Mouse (Mus musculus): ENCODE measurements around the gene Ift122. TPM values are rescaled to one million over a fixed set of nuclear protein-coding genes. Genes with fewer than 3 reads are reported as not detected.
A peak's percentile ranks its signal among the peaks of the same experiment; 100 is the strongest.

Ift122 gene
- polyA plus RNA-seq (2015; fragmentation: Nextera tagmentation; extraction: Ambion mirVana) = 2.2 and 2.6 TPM in 2 replicates

DNA sequence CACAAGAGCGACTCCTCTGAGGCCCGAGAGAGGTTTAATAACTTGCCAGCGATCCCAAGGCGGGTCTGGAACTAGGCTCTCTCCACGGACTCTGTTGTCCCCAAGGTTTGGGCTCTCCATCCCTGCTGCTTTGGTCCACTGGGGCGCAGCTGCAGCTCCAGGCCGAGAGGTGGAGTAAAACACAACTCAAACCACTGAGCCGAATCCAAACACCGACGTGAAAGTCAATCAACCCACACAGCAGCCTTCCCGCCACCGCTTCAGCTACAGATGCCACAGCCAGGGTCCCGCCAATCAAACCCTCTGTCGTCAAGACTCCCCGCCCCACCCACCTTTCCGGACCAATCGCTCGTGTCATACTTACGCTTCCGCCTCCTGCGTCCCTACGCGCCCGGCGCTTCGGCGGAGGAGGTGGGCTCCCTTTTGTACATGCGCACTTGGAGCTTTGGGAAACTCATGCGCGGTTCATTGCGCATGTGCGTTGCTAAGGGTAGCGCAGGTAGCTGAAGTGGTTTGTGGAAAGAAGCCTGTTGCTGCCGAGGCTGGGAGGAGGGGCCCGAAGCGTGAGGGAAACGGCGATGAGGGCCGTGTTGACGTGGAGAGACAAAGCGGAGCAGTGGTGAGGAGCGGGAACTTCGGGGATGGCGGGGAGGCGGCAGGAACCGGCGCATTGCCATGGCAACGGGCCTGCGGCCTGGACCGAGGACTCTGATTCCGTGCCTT, at the start of gene Ift122, which contains the start of gene Mbd4:
Gene Ift122 (plus strand): TSS at position 380 of the 723 bp plus-strand sequence.
Gene Mbd4 (minus strand): TSS at position 281 of the 723 bp plus-strand sequence.
- H3K4me2 ChIP-seq = peak within 1 kb of the TSS; percentile 89
- WGBS (ENCODE audit: insufficient replicate concordance) = under 1% methylated on average over 51 of the region's 51 CpGs
- peaks cover 28% of the 10 kb centered on the region for H3K4me1 ChIP-seq (replicated peaks)
- H3K4me3 ChIP-seq (replicated peaks) = peak within 1 kb of the TSS; percentile 77
- H3K9ac ChIP-seq = peak within 1 kb of the TSS; percentile 62
- ATAC-seq (ENCODE audit: insufficient read depth) = peak; percentile 99
- H3K36me3 ChIP-seq (replicated peaks) = peaks cover 23% of the 10 kb centered on the region
- H3K27me3 ChIP-seq = no peaks in the 10 kb centered on the region
- peak within 1 kb of the TSS; percentile 91 for H3K27ac ChIP-seq (replicated peaks)
- H3K9me3 ChIP-seq (replicated peaks) = no peaks in the 10 kb centered on the region

DNA sequence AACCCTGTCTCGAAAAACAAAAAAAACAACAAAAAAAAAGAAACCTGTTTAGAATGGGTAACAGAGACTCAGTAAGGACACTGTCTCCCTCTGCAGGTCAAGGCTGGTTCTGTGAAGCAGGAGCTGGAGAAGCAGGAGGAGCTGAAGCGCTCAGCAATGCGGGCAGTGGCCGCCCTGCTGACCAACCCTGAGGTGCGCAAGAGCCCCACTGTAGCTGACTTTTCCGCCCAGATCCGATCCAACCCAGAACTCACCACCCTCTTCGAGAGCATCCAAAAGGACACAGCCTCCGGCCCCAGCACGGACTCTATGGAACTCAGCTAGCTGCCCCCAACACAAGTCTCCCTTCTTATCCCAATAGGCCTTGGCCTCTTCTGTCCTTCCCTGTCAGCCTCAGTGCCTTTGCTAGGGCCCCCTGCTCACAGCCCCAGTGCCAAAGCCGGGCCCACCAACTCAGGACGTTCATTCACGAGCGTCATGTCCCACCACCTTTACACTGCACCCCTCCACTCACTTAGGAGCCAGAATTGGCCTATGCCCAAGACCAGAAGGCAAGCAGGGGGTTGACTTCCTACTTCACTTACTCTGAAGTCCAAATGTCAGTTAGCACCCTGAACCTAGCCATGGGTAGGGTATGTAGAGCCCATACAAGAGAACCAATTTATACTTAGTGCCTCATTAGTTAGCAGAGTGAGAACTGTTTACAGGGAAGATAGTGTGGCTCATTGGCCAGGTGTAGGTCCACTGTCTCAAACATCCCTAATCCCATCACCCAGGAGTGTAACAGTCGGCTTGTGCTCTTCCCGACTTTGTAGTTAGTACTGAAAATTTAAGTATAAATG, 49.5 kb upstream of the Ift122 start:
- H3K4me3 ChIP-seq (replicated peaks) = no peak overlapping the region
- WGBS (ENCODE audit: insufficient replicate concordance) = 47% methylated on average over 16 of the region's 16 CpGs
- H3K4me1 ChIP-seq (replicated peaks) = peaks cover 33% of the 10 kb centered on the region
- no peaks in the 10 kb centered on the region for H3K9me3 ChIP-seq (replicated peaks)
- no peak overlapping the region for H3K4me2 ChIP-seq
- H3K27ac ChIP-seq (replicated peaks) = peak overlapping the region; percentile 9; the same call in 1 of the 2 replicates
- ATAC-seq (ENCODE audit: insufficient read depth) = no peak
- H3K27me3 ChIP-seq = no peaks in the 10 kb centered on the region
- peaks cover 82% of the 10 kb centered on the region for H3K36me3 ChIP-seq (replicated peaks)
- H3K9ac ChIP-seq = no peak overlapping the region

GRCm38 (mm10) chr6:115804432-115805192, 48.7 kb upstream of the Ift122 start:
- Histone ChIP-seq H3K4me1 (replicated peaks) (peaks cover 40% of the 10 kb centered on the region), H3K4me2 (no peak overlapping the region), H3K27ac (replicated peaks) (no peak overlapping the region; the same call in 1 of the 2 replicates), H3K27me3 (no peaks in the 10 kb centered on the region), H3K36me3 (replicated peaks) (peaks cover 73% of the 10 kb centered on the region), H3K9me3 (replicated peaks) (no peaks in the 10 kb centered on the region), H3K4me3 (replicated peaks) (no peak overlapping the region), H3K9ac (no peak overlapping the region)
- ATAC-seq (ENCODE audit: insufficient read depth) = no peak
- WGBS (ENCODE audit: insufficient replicate concordance) = 56% methylated on average over 10 of the region's 10 CpGs

DNA sequence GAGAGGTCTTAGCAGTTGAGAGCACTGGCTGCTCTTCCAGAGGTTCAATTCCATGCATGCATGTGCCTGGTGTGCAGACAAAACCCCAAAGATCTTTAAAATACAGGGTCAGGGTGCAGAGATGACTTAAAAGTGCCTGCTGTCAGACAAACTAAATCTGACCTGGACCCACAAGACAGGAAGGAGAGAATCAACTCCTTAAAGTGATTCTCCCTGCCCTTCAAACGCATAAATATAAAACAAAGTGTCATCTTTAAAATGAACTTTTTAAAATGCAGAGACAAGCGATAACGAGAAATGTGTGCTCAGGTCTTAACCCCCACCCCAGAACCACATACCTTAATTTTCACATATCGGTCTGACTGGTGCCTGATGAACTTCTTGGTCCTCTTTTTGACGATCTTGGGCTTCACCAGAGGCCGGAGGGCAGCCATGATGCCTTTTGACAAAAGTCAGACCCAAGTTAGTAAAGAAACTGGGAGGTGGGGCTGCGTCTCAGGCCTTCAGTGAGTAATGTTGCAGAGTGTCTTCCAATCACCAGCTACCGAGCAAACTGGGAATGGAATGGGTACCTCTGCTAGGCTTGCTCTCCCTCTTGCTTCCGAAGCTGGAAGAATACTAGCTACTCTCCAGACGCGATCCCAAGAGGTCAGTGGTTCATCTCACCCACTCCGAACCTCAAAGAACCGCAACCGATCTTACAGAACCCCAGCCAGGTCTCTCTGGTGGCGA, 45.6 kb upstream of the Ift122 start:
- H3K27ac ChIP-seq (replicated peaks) = peak overlapping the region; percentile 86
- H3K9me3 ChIP-seq (replicated peaks) = no peaks in the 10 kb centered on the region
- H3K36me3 ChIP-seq (replicated peaks) = peaks cover 48% of the 10 kb centered on the region
- ATAC-seq (ENCODE audit: insufficient read depth) = no peak
- H3K27me3 ChIP-seq = no peaks in the 10 kb centered on the region
- peak overlapping the region; percentile 76 for H3K4me2 ChIP-seq
- WGBS (ENCODE audit: insufficient replicate concordance) = under 1% methylated on average over 15 of the region's 15 CpGs
- peaks cover 41% of the 10 kb centered on the region for H3K4me1 ChIP-seq (replicated peaks)
- H3K9ac ChIP-seq = peak overlapping the region; percentile 95
- H3K4me3 ChIP-seq (replicated peaks) = peak overlapping the region; percentile 96

DNA sequence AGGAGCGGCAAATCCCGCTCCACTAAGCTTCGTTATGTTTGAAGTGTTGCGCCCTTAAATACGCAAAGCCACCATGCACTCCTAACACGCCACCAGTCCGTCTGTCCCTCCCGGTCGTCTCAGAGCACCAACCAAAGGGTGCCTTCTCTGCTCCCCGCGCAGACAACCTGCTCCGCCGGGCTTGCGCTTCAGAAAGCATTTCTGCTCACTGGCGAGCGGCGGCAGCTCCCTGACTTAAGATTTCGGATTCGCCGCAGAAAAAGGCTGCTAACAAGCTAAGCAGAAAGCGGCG, 45.1 kb upstream of the Ift122 start:
- no peaks in the 10 kb centered on the region for H3K9me3 ChIP-seq (replicated peaks)
- WGBS (ENCODE audit: insufficient replicate concordance) = under 1% methylated on average over 22 of the region's 22 CpGs
- H3K36me3 ChIP-seq (replicated peaks) = peaks cover 43% of the 10 kb centered on the region
- H3K9ac ChIP-seq = peak overlapping the region; percentile 95
- peak overlapping the region; percentile 86 for H3K27ac ChIP-seq (replicated peaks)
- H3K4me1 ChIP-seq (replicated peaks) = peaks cover 41% of the 10 kb centered on the region
- ATAC-seq (ENCODE audit: insufficient read depth) = no peak
- H3K27me3 ChIP-seq = no peaks in the 10 kb centered on the region
- peak overlapping the region; percentile 76 for H3K4me2 ChIP-seq
- peak overlapping the region; percentile 96 for H3K4me3 ChIP-seq (replicated peaks)

- no peaks in the 10 kb centered on the region for H3K27me3 ChIP-seq
- peak within 1 kb of the TSS; percentile 86 for H3K27ac ChIP-seq (replicated peaks)
- H3K9ac ChIP-seq = peak within 1 kb of the TSS; percentile 95
- peaks cover 40% of the 10 kb centered on the region for H3K4me1 ChIP-seq (replicated peaks)
- under 1% methylated on average over 47 of the region's 47 CpGs for WGBS (ENCODE audit: insufficient replicate concordance)
- peak within 1 kb of the TSS; percentile 96 for H3K4me3 ChIP-seq (replicated peaks)
- H3K36me3 ChIP-seq (replicated peaks) = peaks cover 40% of the 10 kb centered on the region
- ATAC-seq (ENCODE audit: insufficient read depth) = peak; percentile 83
- H3K4me2 ChIP-seq = peak within 1 kb of the TSS; percentile 76
- no peaks in the 10 kb centered on the region for H3K9me3 ChIP-seq (replicated peaks)
Observed at GRCm38 (mm10) chr6:115808488-115809231, 44.6 kb upstream of the Ift122 start, which contains the start of gene Rpl32. TSS of gene Rpl32 (minus strand) at chr6:115808747.

DNA sequence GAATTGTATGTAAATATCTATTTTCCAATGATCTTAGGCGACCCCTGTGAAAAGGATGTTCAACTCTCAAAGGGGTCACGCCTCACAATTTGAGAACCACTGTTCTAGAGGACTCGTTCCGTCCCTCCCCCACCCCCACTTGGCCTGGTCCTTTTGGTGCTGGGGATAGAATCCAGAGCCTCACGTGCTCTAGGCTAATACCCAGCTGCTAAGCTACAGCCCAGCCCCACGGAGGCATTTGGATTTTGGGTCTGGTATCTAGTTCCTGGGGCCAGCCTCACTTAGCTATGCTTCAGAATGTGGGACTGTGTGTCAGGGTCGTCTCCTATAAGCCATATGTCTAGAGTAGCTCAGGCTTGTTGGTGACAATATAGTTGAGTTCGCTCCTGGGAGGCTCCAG, 41.7 kb upstream of the Ift122 start:
- ATAC-seq (ENCODE audit: insufficient read depth) = no peak
- 66% methylated on average over 8 of the region's 8 CpGs for WGBS (ENCODE audit: insufficient replicate concordance)
- no peak overlapping the region for H3K4me2 ChIP-seq
- H3K9ac ChIP-seq = no peak overlapping the region
- H3K4me3 ChIP-seq (replicated peaks) = no peak overlapping the region
- H3K27ac ChIP-seq (replicated peaks) = no peak overlapping the region
- H3K9me3 ChIP-seq (replicated peaks) = no peaks in the 10 kb centered on the region
- peaks cover 32% of the 10 kb centered on the region for H3K4me1 ChIP-seq (replicated peaks)
- H3K27me3 ChIP-seq = no peaks in the 10 kb centered on the region
- peaks cover 11% of the 10 kb centered on the region for H3K36me3 ChIP-seq (replicated peaks)

- Histone ChIP-seq H3K4me3 (replicated peaks) (no peak overlapping the region), H3K4me1 (replicated peaks) (peaks cover 17% of the 10 kb centered on the region), H3K27ac (replicated peaks) (0 out of 2 replicates have a peak overlapping the region, but pooled peaks have one; percentile 3), H3K27me3 (no peaks in the 10 kb centered on the region), H3K4me2 (peak overlapping the region; percentile 32), H3K9me3 (replicated peaks) (no peaks in the 10 kb centered on the region), H3K9ac (no peak overlapping the region), H3K36me3 (replicated peaks) (no peaks in the 10 kb centered on the region)
- WGBS (ENCODE audit: insufficient replicate concordance) = 10% methylated on average over 4 of the region's 4 CpGs
- peak; percentile 54 for ATAC-seq (ENCODE audit: insufficient read depth)
Observed at GRCm38 (mm10) chr6:115814104-115814503, 39.2 kb upstream of the Ift122 start.

DNA sequence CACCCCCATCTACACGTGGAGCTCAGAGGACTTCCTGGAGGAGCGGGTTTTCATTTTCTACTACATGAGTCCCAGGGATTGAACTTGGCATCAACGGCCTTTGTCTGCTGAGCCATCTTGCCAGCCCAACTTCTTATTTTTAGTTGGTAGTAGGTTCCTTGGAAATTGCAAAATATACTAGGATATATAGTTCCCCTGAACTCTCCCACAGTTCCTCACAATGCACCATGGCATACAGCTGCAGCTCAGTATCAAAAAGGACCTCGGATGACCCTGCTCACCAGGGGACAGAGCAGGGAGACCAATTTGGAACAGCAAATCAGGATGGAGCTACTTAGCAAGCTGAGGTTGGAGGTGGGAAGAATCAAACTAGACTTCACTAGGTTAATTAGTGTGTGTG, 38.2 kb upstream of the Ift122 start:
- Histone ChIP-seq H3K27ac (replicated peaks) (no peak overlapping the region), H3K4me1 (replicated peaks) (peaks cover 19% of the 10 kb centered on the region)
- WGBS (ENCODE audit: insufficient replicate concordance) = 54% methylated on average over 4 of the region's 4 CpGs

GRCm38 (mm10) chr6:115818129-115818528, 35.1 kb upstream of the Ift122 start:
- H3K4me1 ChIP-seq (replicated peaks) = peaks cover 46% of the 10 kb centered on the region
- WGBS (ENCODE audit: insufficient replicate concordance) = 75% methylated on average over 2 of the region's 2 CpGs
- H3K9me3 ChIP-seq (replicated peaks) = no peaks in the 10 kb centered on the region
- H3K27ac ChIP-seq (replicated peaks) = no peak overlapping the region
- no peaks in the 10 kb centered on the region for H3K36me3 ChIP-seq (replicated peaks)
- H3K4me2 ChIP-seq = no peak overlapping the region
- H3K9ac ChIP-seq = no peak overlapping the region
- ATAC-seq (ENCODE audit: insufficient read depth) = no peak
- H3K4me3 ChIP-seq (replicated peaks) = no peak overlapping the region
- H3K27me3 ChIP-seq = no peaks in the 10 kb centered on the region

More for the DNA sequence above, 38.2 kb upstream of the Ift122 start:
- ATAC-seq (ENCODE audit: insufficient read depth) = no peak
- Histone ChIP-seq H3K9me3 (replicated peaks) (no peaks in the 10 kb centered on the region), H3K27me3 (no peaks in the 10 kb centered on the region), H3K4me3 (replicated peaks) (no peak overlapping the region), H3K36me3 (replicated peaks) (no peaks in the 10 kb centered on the region), H3K9ac (no peak overlapping the region), H3K4me2 (no peak overlapping the region)

Data from liver, embryonic 15.5 days (tissue).